Mouse (Mus musculus): ENCODE data around the gene Fv1.
A peak's percentile ranks its signal among the peaks of the same experiment; 100 is the strongest.

Fv1 gene

GRCm38 (mm10) chr4:147906230-147906629 lies 37.5 kb downstream of the Fv1 start:
- TF ChIP-seq CTCF (conservative IDR thresholded peaks at IDR 0.05; ENCODE audit: low read length), result no peak
- no peak for TF ChIP-seq POU5F1 (IDR thresholded peaks at IDR 0.05; ENCODE audit: borderline replicate concordance, low read length)
- TF ChIP-seq NANOG (IDR thresholded peaks at IDR 0.05; ENCODE audit: borderline replicate concordance, low read length), result no peak
- peaks cover 25% of the 10 kb centered on the region for H3K36me3 ChIP-seq (ENCODE audit: insufficient read depth, low read length)
- peaks cover 26% of the 10 kb centered on the region for H3K4me1 ChIP-seq (replicated peaks; ENCODE audit: low read depth, low read length)
- no peak overlapping the region for H3K4me3 ChIP-seq (replicated peaks; ENCODE audit: low read length)
- H3K9me3 ChIP-seq (ENCODE audit: low read length), result no peaks in the 10 kb centered on the region
- no peaks in the 10 kb centered on the region for H3K27me3 ChIP-seq (ENCODE audit: insufficient read depth, low read length)

GRCm38 (mm10) chr4:147909486-147909885 lies 40.7 kb downstream of the Fv1 start:
- Histone ChIP-seq H3K4me3 (replicated peaks; ENCODE audit: low read length) (no peak overlapping the region), H3K9me3 (ENCODE audit: low read length) (no peaks in the 10 kb centered on the region)
- TF ChIP-seq POU5F1 (IDR thresholded peaks at IDR 0.05; ENCODE audit: borderline replicate concordance, low read length) (no peak), CTCF (conservative IDR thresholded peaks at IDR 0.05; ENCODE audit: low read length) (no peak), NANOG (IDR thresholded peaks at IDR 0.05; ENCODE audit: borderline replicate concordance, low read length) (no peak)

GRCm38 (mm10) chr4:147918459-147919121 lies 49.8 kb downstream of the Fv1 start:
- Histone ChIP-seq H3K4me1 (replicated peaks; ENCODE audit: low read depth, low read length) (peaks cover 38% of the 10 kb centered on the region), H3K36me3 (ENCODE audit: insufficient read depth, low read length) (peaks cover 55% of the 10 kb centered on the region), H3K9me3 (ENCODE audit: low read length) (no peaks in the 10 kb centered on the region), H3K4me3 (replicated peaks; ENCODE audit: low read length) (no peak overlapping the region), H3K27me3 (ENCODE audit: insufficient read depth, low read length) (no peaks in the 10 kb centered on the region)
- TF ChIP-seq CTCF (conservative IDR thresholded peaks at IDR 0.05; ENCODE audit: low read length) (peak; percentile 43), NANOG (IDR thresholded peaks at IDR 0.05; ENCODE audit: borderline replicate concordance, low read length) (no peak), POU5F1 (IDR thresholded peaks at IDR 0.05; ENCODE audit: borderline replicate concordance, low read length) (no peak)

More at GRCm38 (mm10) chr4:147909486-147909885, 40.7 kb downstream of the Fv1 start:
- H3K36me3 ChIP-seq (ENCODE audit: insufficient read depth, low read length), result peaks cover 22% of the 10 kb centered on the region
- peaks cover 15% of the 10 kb centered on the region for H3K4me1 ChIP-seq (replicated peaks; ENCODE audit: low read depth, low read length)
- no peaks in the 10 kb centered on the region for H3K27me3 ChIP-seq (ENCODE audit: insufficient read depth, low read length)
